Mouse (Mus musculus) CH12.LX (cell line): ENCODE results near the gene Gusb.

Experiments
- JUND ChIP-seq: conservative IDR thresholded peaks from 2 replicates; pipeline ENCODE4 v1.6.1; 2011; ENCODE audit warnings: low read depth, low read length, improper control_type of control experiment
- MAX ChIP-seq: IDR thresholded peaks from 2 replicates; pipeline ENCODE4 v1.6.1; 2011; ENCODE audit warnings: low read length, improper control_type of control experiment

DNA sequence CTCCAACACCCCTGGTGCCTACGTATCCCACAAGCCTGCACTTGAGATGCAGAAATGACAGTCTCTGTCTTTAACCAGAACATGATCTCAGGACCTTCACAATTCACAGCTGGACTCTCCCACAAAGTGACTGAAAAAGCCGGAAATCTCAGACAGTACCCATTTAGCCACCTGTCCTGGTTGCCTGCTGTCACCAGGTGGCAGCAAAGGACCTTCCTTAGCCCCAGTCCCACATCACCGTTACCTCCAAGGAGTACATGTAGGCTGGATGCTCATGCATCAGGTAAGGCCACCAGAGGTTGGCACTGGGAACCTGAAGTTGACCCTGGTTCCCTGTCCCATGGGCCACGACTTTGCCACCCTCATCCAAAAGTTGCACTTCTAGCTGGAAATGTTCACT is 3.8 kb downstream of the Gusb start:
- TF ChIP-seq JUND (no peak), MAX (no peak)
